Mouse (Mus musculus) cortical plate, adult 2 months (tissue): ENCODE data around the gene Emc7. TPM values are rescaled to one million over a fixed set of nuclear protein-coding genes. Genes with fewer than 3 reads are reported as not detected.
"Not testable (repeated sequence)": the region's sequence is repeated elsewhere in the genome, so short reads cannot be mapped to it uniquely, and the experiment has no call there.

Source experiments
- H3K27ac ChIP-seq: fragments of 200-500 bp; 2 replicates; pipeline ENCODE4 v1.5.1; 2012; ENCODE audit warnings: low read length, control low read depth, inconsistent platforms; ENCODE audit not compliant: insufficient read depth
- H3K4me1 ChIP-seq: fragments of 200-500 bp; 2 replicates; pipeline ENCODE4 v1.6.1; 2011; ENCODE audit warnings: low read length; ENCODE audit not compliant: control insufficient read depth, insufficient read depth
- H3K4me3 ChIP-seq: fragments of 200-500 bp; 2 replicates; pipeline ENCODE4 v1.5.1; 2011; ENCODE audit warnings: mild to moderate bottlenecking, low read length, control low read depth; ENCODE audit not compliant: insufficient read depth
- CTCF ChIP-seq: fragments of 200-500 bp; IDR thresholded peaks from 2 replicates; pipeline ENCODE4 v1.5.1; 2011; ENCODE audit warnings: mild to moderate bottlenecking, control low read depth, low read length; ENCODE audit not compliant: insufficient read depth; ENCODE audit errors: extremely low read depth
- POLR2A ChIP-seq: fragments of 200-500 bp; IDR thresholded peaks from 2 replicates; pipeline ENCODE4 v1.6.1; 2011; ENCODE audit warnings: mild to moderate bottlenecking, low read length, control low read depth; ENCODE audit not compliant: insufficient read depth; ENCODE audit errors: extremely low read depth
- polyA plus RNA-seq: library from polyadenylated mRNA; depleted of rRNA; stranded (reverse); fragments of >200 nt; gene quantifications from 2 replicates; pipeline ENCODE4 v1.2.3, GENCODE M21; 2012

Gene Emc7
- polyA plus RNA-seq, 1 experiment, result 31.9 TPM

- no peak overlapping the region for H3K27ac ChIP-seq
- H3K4me1 ChIP-seq, result no peaks in the 10 kb centered on the region; the same call in 1 of the 2 replicates
- H3K4me3 ChIP-seq, result no peak overlapping the region
- TF ChIP-seq POLR2A, result no peak
- no peak for TF ChIP-seq CTCF
These were observed 11.3 kb upstream of the Emc7 start for GRCm38 (mm10) chr2:112443491-112443890.

DNA sequence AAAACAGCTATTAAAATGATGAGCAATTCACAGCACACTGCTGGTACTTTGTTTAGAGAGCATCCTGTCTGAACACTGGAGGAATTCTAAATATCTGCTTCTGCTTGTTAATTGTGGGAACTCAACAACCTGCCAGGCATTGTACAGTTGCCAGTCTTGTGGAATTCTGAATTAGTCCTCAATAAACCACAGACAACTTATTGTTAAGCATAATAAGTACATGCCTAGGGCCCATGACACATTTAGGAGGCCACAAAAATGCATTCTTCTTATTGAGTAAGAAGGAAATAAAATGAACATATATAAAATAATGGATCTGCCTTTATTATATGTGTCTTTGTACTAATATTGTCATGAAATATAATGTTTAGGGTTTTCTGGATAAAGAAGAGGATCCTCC lies 9.3 kb upstream of the Emc7 start:
- Histone ChIP-seq H3K27ac (no peak overlapping the region), H3K4me3 (no peak overlapping the region), H3K4me1 (no peaks in the 10 kb centered on the region; the same call in 1 of the 2 replicates)
- no peak for TF ChIP-seq POLR2A
- TF ChIP-seq CTCF, result no peak

DNA sequence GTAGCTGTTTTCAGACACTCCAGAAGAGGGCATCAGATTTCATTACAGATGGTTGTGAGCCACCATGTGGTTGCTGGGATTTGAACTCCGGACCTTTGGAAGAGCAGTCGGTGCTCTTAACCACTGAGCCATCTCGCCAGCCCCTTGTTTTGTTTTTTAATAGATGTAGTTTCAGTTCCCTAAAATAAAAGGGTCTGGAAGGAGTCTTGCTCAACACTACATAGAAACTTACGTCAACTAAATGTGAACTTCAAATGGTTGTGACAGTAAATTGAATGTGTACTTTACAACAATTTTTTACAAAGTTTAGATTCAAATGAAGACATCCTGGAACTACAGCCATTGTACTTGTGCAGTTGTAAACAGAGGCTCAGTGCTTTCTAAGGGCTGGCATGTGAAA lies 6.8 kb upstream of the Emc7 start:
- H3K27ac ChIP-seq, H3K4me1 ChIP-seq, H3K4me3 ChIP-seq: not testable (repeated sequence)

- Histone ChIP-seq H3K27ac (no peak overlapping the region), H3K4me3 (no peak overlapping the region), H3K4me1 (no peaks in the 10 kb centered on the region)
- TF ChIP-seq CTCF, result no peak
- TF ChIP-seq POLR2A, result no peak
These were observed 6.2 kb upstream of the Emc7 start for GRCm38 (mm10) chr2:112448510-112449059.

- no peaks in the 10 kb centered on the region for H3K4me1 ChIP-seq
- TF ChIP-seq POLR2A (no peak), CTCF (peak; percentile 31; the same call in 1 of the 2 replicates)
- H3K27ac ChIP-seq, result no peak overlapping the region
- no peak overlapping the region for H3K4me3 ChIP-seq
These were observed 5.0 kb upstream of the Emc7 start for GRCm38 (mm10) chr2:112449597-112450296.

DNA sequence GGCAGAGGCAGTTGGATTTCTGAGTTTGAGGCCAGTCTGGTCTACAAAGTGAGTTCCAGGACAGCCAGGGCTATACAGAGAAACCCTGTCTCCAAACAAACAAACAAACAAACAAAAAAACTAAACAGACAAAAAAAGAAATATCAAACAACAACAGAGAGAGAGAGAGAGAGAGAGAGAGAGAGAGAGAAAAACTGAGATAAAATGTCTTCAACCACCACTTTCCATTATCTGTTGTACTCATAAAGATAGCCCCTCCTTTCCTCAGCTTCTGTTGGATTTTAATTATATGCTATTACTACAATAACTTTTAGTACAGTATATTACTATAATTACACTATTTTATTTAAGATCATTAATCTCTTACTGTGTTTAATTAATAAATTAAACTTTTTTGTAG lies 2.3 kb upstream of the Emc7 start:
- H3K27ac ChIP-seq, H3K4me1 ChIP-seq: not testable (repeated sequence)

GRCm38 (mm10) chr2:112454125-112454861 lies 504 bp upstream of the Emc7 start:
- TF ChIP-seq CTCF, result no peak
- TF ChIP-seq POLR2A, result no peak
- Histone ChIP-seq H3K27ac (peak overlapping the region; percentile 49; the same call in 1 of the 2 replicates), H3K4me1 (no peaks in the 10 kb centered on the region), H3K4me3 (peak overlapping the region; percentile 87)

More for the DNA sequence above, 2.3 kb upstream of the Emc7 start:
- H3K4me3 ChIP-seq, result not testable (repeated sequence)

- no peak for TF ChIP-seq CTCF
- TF ChIP-seq POLR2A, result no peak
- Histone ChIP-seq H3K4me1 (no peaks in the 10 kb centered on the region), H3K27ac (no peak overlapping the region), H3K4me3 (no peak overlapping the region)
These were observed 5.8 kb downstream of the Emc7 start for GRCm38 (mm10) chr2:112460557-112460956.

- Histone ChIP-seq H3K27ac (no peak overlapping the region), H3K4me3 (no peak overlapping the region), H3K4me1 (peaks cover 7% of the 10 kb centered on the region; the same call in 1 of the 2 replicates)
- TF ChIP-seq POLR2A, result no peak
- TF ChIP-seq CTCF, result no peak
These were observed 14.7 kb downstream of the Emc7 start for GRCm38 (mm10) chr2:112469542-112469941.

GRCm38 (mm10) chr2:112470961-112471381 lies 16.2 kb downstream of the Emc7 start:
- H3K27ac ChIP-seq, result no peak overlapping the region
- TF ChIP-seq CTCF (no peak), POLR2A (no peak)

More at GRCm38 (mm10) chr2:112470961-112471381, 16.2 kb downstream of the Emc7 start:
- Histone ChIP-seq H3K4me1 (peaks cover 11% of the 10 kb centered on the region; the same call in 1 of the 2 replicates), H3K4me3 (no peak overlapping the region)
